Mouse (Mus musculus): ENCODE results near the gene Mypn. TPM values are rescaled to one million over a fixed set of nuclear protein-coding genes. Genes with fewer than 3 reads are reported as not detected.

Mypn gene
- polyA plus RNA-seq, 1 experiment, result not detected

- H3K4me3 ChIP-seq (replicated peaks), result no peak overlapping the region
- H3K9me3 ChIP-seq, result 0 out of 2 replicates have a peak, but pooled peaks cover 4% of the 10 kb centered on the region
- TF ChIP-seq FLI1 (IDR thresholded peaks at IDR 0.05; ENCODE audit: low read length) (no peak), GATA1 (IDR thresholded peaks at IDR 0.05; ENCODE audit: borderline replicate concordance, low read length) (no peak)
- H3K27me3 ChIP-seq (replicated peaks), result peaks cover 16% of the 10 kb centered on the region
- no peaks in the 10 kb centered on the region for H3K36me3 ChIP-seq (replicated peaks; ENCODE audit: low read length)
- no peaks in the 10 kb centered on the region for H3K4me1 ChIP-seq
Observed at GRCm38 (mm10) chr10:63136436-63136835, 67.3 kb downstream of the Mypn start.

- Histone ChIP-seq H3K4me3 (replicated peaks) (no peak overlapping the region), H3K36me3 (replicated peaks; ENCODE audit: low read length) (no peaks in the 10 kb centered on the region), H3K4me1 (no peaks in the 10 kb centered on the region), H3K9me3 (peaks cover 6% of the 10 kb centered on the region), H3K27me3 (replicated peaks) (peaks cover 18% of the 10 kb centered on the region)
- TF ChIP-seq GATA1 (IDR thresholded peaks at IDR 0.05; ENCODE audit: borderline replicate concordance, low read length) (no peak), FLI1 (IDR thresholded peaks at IDR 0.05; ENCODE audit: low read length) (no peak)
Observed at GRCm38 (mm10) chr10:63135680-63136079, 68.1 kb downstream of the Mypn start.

- peaks cover 9% of the 10 kb centered on the region for H3K9me3 ChIP-seq
- no peak overlapping the region for H3K4me3 ChIP-seq (replicated peaks)
- H3K36me3 ChIP-seq (replicated peaks; ENCODE audit: low read length), result no peaks in the 10 kb centered on the region
- TF ChIP-seq GATA1 (IDR thresholded peaks at IDR 0.05; ENCODE audit: borderline replicate concordance, low read length), result no peak
- peaks cover 20% of the 10 kb centered on the region for H3K27me3 ChIP-seq (replicated peaks)
- no peaks in the 10 kb centered on the region for H3K4me1 ChIP-seq
Observed at GRCm38 (mm10) chr10:63133326-63133725, 70.4 kb downstream of the Mypn start.

DNA sequence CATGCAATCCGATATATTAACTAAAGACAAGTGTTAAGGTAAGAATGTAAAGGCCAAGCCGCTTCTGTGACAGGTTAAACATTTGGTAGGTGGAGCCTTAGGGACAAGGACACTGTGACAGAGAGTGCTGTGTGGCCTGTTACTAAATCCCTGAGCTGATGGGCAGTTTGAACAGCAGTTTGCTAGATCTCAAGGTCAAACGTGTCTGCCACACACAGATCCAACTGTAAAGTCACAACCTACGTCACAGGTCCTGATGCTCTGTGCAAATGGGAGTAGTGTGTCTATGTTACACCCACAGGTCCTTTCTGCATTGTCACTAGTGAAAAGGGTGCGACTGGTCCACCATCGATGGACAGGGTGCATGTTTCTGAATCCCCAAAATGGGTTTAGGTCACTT, 71.4 kb downstream of the Mypn start:
- no peaks in the 10 kb centered on the region for H3K36me3 ChIP-seq (replicated peaks; ENCODE audit: low read length)
- TF ChIP-seq GATA1 (IDR thresholded peaks at IDR 0.05; ENCODE audit: borderline replicate concordance, low read length) (no peak), FLI1 (IDR thresholded peaks at IDR 0.05; ENCODE audit: low read length) (no peak)
- H3K4me1 ChIP-seq, result no peaks in the 10 kb centered on the region

GRCm38 (mm10) chr10:63130500-63130899, 73.3 kb downstream of the Mypn start:
- Histone ChIP-seq H3K4me1 (no peaks in the 10 kb centered on the region), H3K9me3 (peaks cover 17% of the 10 kb centered on the region), H3K36me3 (replicated peaks; ENCODE audit: low read length) (no peaks in the 10 kb centered on the region), H3K27me3 (replicated peaks) (peaks cover 18% of the 10 kb centered on the region), H3K4me3 (replicated peaks) (no peak overlapping the region)
- TF ChIP-seq GATA1 (IDR thresholded peaks at IDR 0.05; ENCODE audit: borderline replicate concordance, low read length) (no peak), FLI1 (IDR thresholded peaks at IDR 0.05; ENCODE audit: low read length) (no peak)

More for the DNA sequence above, 71.4 kb downstream of the Mypn start:
- H3K4me3 ChIP-seq (replicated peaks), result peak overlapping the region; percentile 0
- H3K9me3 ChIP-seq, result peaks cover 11% of the 10 kb centered on the region
- H3K27me3 ChIP-seq (replicated peaks), result peaks cover 25% of the 10 kb centered on the region

GRCm38 (mm10) chr10:63128256-63128655, 75.5 kb downstream of the Mypn start:
- no peak for TF ChIP-seq FLI1 (IDR thresholded peaks at IDR 0.05; ENCODE audit: low read length)
- no peak for TF ChIP-seq GATA1 (IDR thresholded peaks at IDR 0.05; ENCODE audit: borderline replicate concordance, low read length)
- H3K36me3 ChIP-seq (replicated peaks; ENCODE audit: low read length), result no peaks in the 10 kb centered on the region
- H3K4me1 ChIP-seq, result no peaks in the 10 kb centered on the region

DNA sequence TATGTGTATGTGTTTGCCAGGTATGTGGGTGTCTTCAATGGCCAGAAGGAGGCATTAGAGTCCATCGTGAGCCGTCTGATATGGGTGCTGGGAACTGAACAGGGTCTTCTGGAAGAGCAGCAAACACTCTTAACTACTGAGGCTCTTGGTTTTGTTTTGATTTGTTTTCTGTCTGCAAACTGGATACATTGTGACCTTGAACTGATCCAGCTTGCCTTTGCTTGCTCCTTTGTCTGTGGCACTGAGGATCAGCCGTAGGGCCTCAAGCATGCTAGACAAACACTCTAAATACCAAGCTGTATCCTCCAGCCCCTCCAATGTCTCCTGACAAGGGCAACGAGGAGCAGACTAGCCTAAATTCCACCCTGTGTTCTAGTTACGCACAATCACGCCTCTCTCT, 76.6 kb downstream of the Mypn start:
- Histone ChIP-seq H3K4me3 (replicated peaks) (no peak overlapping the region), H3K27me3 (replicated peaks) (peaks cover 14% of the 10 kb centered on the region), H3K9me3 (peaks cover 12% of the 10 kb centered on the region), H3K36me3 (replicated peaks; ENCODE audit: low read length) (no peaks in the 10 kb centered on the region), H3K4me1 (no peaks in the 10 kb centered on the region)
- TF ChIP-seq FLI1 (IDR thresholded peaks at IDR 0.05; ENCODE audit: low read length) (no peak), GATA1 (IDR thresholded peaks at IDR 0.05; ENCODE audit: borderline replicate concordance, low read length) (no peak)

More at GRCm38 (mm10) chr10:63128256-63128655, 75.5 kb downstream of the Mypn start:
- peaks cover 16% of the 10 kb centered on the region for H3K27me3 ChIP-seq (replicated peaks)
- H3K9me3 ChIP-seq, result peaks cover 16% of the 10 kb centered on the region
- no peak overlapping the region for H3K4me3 ChIP-seq (replicated peaks)

DNA sequence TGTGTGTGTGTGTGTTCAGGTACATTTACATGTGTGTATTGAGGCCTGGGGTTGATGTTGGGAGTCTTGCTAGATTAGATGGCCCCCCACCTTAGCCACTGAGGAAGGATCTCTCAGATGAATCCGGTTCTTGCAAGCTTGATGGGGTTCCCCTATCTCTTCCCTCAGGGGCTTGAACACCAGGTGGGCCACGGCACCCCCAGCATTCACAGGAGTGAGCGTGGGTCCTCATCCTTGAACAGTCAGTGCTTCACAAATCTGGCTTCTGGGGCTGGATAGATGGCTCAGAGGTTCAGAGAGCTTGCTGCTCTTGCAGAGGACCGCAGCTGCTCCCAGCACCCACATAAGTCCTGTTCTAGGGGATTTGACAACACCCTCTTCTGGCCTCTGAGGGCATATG, 77.6 kb downstream of the Mypn start:
- H3K36me3 ChIP-seq (replicated peaks; ENCODE audit: low read length), result no peaks in the 10 kb centered on the region
- no peaks in the 10 kb centered on the region for H3K4me1 ChIP-seq
- no peak overlapping the region for H3K4me3 ChIP-seq (replicated peaks)
- no peak for TF ChIP-seq GATA1 (IDR thresholded peaks at IDR 0.05; ENCODE audit: borderline replicate concordance, low read length)
- H3K9me3 ChIP-seq, result peaks cover 12% of the 10 kb centered on the region
- H3K27me3 ChIP-seq (replicated peaks), result peaks cover 11% of the 10 kb centered on the region

GRCm38 (mm10) chr10:63125343-63125742, 78.4 kb downstream of the Mypn start:
- Histone ChIP-seq H3K27me3 (replicated peaks) (peaks cover 8% of the 10 kb centered on the region), H3K4me1 (no peaks in the 10 kb centered on the region), H3K4me3 (replicated peaks) (no peak overlapping the region), H3K9me3 (peaks cover 8% of the 10 kb centered on the region; the same call in 1 of the 2 replicates), H3K36me3 (replicated peaks; ENCODE audit: low read length) (no peaks in the 10 kb centered on the region)
- no peak for TF ChIP-seq GATA1 (IDR thresholded peaks at IDR 0.05; ENCODE audit: borderline replicate concordance, low read length)
- TF ChIP-seq FLI1 (IDR thresholded peaks at IDR 0.05; ENCODE audit: low read length), result no peak

DNA sequence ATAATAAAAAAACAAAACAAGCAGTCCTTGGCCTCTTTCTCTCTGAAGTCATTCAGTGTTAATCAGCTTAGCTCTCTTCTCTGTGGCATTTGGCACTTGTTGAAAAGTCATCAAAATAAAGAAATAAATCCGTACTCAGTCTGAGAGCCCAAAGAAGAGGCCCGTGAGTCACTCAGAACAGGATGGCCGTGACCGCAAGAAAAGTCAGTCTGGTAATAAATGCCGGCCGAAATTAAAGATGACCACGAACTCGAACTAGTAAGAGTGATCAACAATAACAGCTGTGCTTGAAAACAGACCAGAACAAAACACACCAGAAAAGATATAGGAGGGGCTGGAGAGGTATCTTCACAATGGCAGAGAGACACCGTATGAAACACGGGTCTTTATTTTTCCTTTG, 79.7 kb downstream of the Mypn start:
- peaks cover 11% of the 10 kb centered on the region for H3K27me3 ChIP-seq (replicated peaks)
- H3K9me3 ChIP-seq, result peaks cover 8% of the 10 kb centered on the region; the same call in 1 of the 2 replicates
- no peaks in the 10 kb centered on the region for H3K4me1 ChIP-seq
- H3K36me3 ChIP-seq (replicated peaks; ENCODE audit: low read length), result no peaks in the 10 kb centered on the region
- no peak overlapping the region for H3K4me3 ChIP-seq (replicated peaks)
- no peak for TF ChIP-seq GATA1 (IDR thresholded peaks at IDR 0.05; ENCODE audit: borderline replicate concordance, low read length)
- TF ChIP-seq FLI1 (IDR thresholded peaks at IDR 0.05; ENCODE audit: low read length), result no peak

DNA sequence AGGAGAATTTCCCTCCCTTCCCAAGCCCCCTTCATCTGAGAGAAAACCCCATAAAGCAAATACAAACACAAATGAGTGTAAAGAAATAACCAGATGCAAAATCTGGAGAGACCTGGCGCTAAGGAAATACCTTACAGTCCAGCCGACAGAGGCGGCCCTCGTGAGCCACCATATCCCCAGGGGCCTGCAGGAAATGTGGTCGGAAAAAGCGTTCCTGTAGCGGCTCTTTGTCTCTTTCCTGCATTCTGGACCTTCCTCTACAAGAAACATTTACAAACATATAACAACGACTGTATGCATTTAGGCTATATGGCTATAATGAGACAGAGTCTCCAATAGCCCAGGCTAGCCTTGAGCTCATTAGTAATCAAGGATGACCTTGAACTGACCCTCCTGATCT, 80.6 kb downstream of the Mypn start:
- Histone ChIP-seq H3K9me3 (peaks cover 8% of the 10 kb centered on the region; the same call in 1 of the 2 replicates), H3K4me1 (no peaks in the 10 kb centered on the region), H3K36me3 (replicated peaks; ENCODE audit: low read length) (no peaks in the 10 kb centered on the region), H3K4me3 (replicated peaks) (no peak overlapping the region), H3K27me3 (replicated peaks) (peaks cover 9% of the 10 kb centered on the region)
- no peak for TF ChIP-seq GATA1 (IDR thresholded peaks at IDR 0.05; ENCODE audit: borderline replicate concordance, low read length)

All from megakaryocyte, embryonic 14.5 days (primary cell).